Mouse (Mus musculus): ENCODE data around the gene Gm21828. TPM values are rescaled to one million over a fixed set of nuclear protein-coding genes. Genes with fewer than 3 reads are reported as not detected.
"Not testable (repeated sequence)": the region's sequence is repeated elsewhere in the genome, so short reads cannot be mapped to it uniquely, and the experiment has no call there.

Gm21828 gene
- not detected in 2 replicates for polyA plus RNA-seq (2015; fragmentation: Nextera tagmentation; extraction: Ambion mirVana)

DNA sequence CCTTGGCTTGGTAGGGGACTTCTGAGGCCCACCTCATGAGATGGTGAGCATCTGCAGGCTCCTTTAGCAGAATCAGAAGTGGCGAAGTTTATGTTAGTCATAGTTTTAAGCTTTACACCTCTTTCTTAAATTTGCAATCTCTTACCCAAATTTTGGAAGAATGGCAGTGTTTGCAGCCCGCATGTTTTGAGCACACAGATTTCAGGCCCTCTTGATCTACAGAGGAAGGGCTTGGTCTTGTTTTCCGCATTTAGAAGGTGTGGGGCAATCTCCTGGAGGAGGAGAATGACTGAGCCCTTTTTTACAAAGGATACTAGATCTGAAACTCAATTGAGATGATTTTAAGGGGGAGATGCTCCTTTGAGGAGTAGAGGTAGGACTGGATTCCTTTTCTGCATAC, at the start of gene Gm21828:
Gene Gm21828, minus strand, starts transcription at position 101 of the 400 bp plus-strand sequence.
- H3K27ac ChIP-seq (ENCODE audit: low read depth, low read length); H3K9ac ChIP-seq (ENCODE audit: low read depth, low read length); H3K4me1 ChIP-seq (replicated peaks; ENCODE audit: control insufficient read depth, insufficient read depth, low read length); ATAC-seq; H3K27me3 ChIP-seq (replicated peaks; ENCODE audit: control insufficient read depth, insufficient read depth, low read length); H3K36me3 ChIP-seq (ENCODE audit: control insufficient read depth, insufficient read depth); H3K4me2 ChIP-seq (replicated peaks; ENCODE audit: low read depth); H3K9me3 ChIP-seq (ENCODE audit: control insufficient read depth); H3K4me3 ChIP-seq (ENCODE audit: low read depth, low read length): not testable (repeated sequence)
- WGBS = no CpG with 5 or more reads among the region's 3 CpGs

DNA sequence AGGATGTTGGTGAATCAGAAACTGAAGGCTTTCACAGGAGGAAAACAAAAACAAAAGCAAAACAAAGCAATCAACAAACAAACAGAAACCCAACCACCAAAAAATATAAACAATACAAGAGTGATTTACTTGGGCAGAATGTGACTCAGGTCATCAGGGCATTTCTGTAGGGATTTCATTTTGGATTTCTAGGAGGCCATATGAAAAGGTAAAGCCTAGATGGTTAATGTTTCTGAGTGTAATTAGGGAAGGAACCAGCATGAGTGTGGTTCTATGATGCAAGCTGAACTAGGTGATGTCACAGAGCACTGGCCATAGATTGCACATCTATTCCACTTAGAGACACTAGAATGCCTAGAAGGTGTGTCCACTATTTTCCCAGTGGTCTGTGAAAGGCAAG, 28.4 kb upstream of the Gm21828 start, which contains the start of the genes Gm21440 and Gm21454:
Gene Gm21440, plus strand, starts transcription at position 301 of the 400 bp plus-strand sequence.
Gene Gm21454, plus strand, starts transcription at position 352 of the 400 bp plus-strand sequence.
- H3K27me3 ChIP-seq (replicated peaks; ENCODE audit: control insufficient read depth, insufficient read depth, low read length); H3K27ac ChIP-seq (ENCODE audit: low read depth, low read length); H3K4me2 ChIP-seq (replicated peaks; ENCODE audit: low read depth); ATAC-seq; H3K9me3 ChIP-seq (ENCODE audit: control insufficient read depth); H3K4me1 ChIP-seq (replicated peaks; ENCODE audit: control insufficient read depth, insufficient read depth, low read length); H3K36me3 ChIP-seq (ENCODE audit: control insufficient read depth, insufficient read depth); H3K9ac ChIP-seq (ENCODE audit: low read depth, low read length); H3K4me3 ChIP-seq (ENCODE audit: low read depth, low read length): not testable (repeated sequence)

Other genes starting within 250 kb of the Gm21828 start
- not detected in 2 replicates for gene Gm20807, start 181.0 kb downstream of the Gm21828 start, polyA plus RNA-seq (2015; fragmentation: Nextera tagmentation; extraction: Ambion mirVana)
- gene Gm21891, start 90.4 kb downstream of the Gm21828 start, polyA plus RNA-seq (2015; fragmentation: Nextera tagmentation; extraction: Ambion mirVana) = not detected in 2 replicates
- not detected in 2 replicates for gene Gm21425, start 62.0 kb downstream of the Gm21828 start, polyA plus RNA-seq (2015; fragmentation: Nextera tagmentation; extraction: Ambion mirVana)
- gene Gm21440, start 28.5 kb upstream of the Gm21828 start, polyA plus RNA-seq (2015; fragmentation: Nextera tagmentation; extraction: Ambion mirVana) = not detected in 2 replicates
- gene Gm21454, start 28.5 kb upstream of the Gm21828 start, polyA plus RNA-seq (2015; fragmentation: Nextera tagmentation; extraction: Ambion mirVana) = not detected in 2 replicates
- not detected in 2 replicates for gene Gm21725, start 125.1 kb upstream of the Gm21828 start, polyA plus RNA-seq (2015; fragmentation: Nextera tagmentation; extraction: Ambion mirVana)
- not detected in 2 replicates for gene Gm21866, start 241.7 kb upstream of the Gm21828 start, polyA plus RNA-seq (2015; fragmentation: Nextera tagmentation; extraction: Ambion mirVana)